Mouse (Mus musculus): ENCODE results near the gene Pik3c2b.
"Not testable (repeated sequence)": the region's sequence is repeated elsewhere in the genome, so short reads cannot be mapped to it uniquely, and the experiment has no call there.

The Pik3c2b gene

GRCm38 (mm10) chr1:133045011-133045860 is at the start of gene Pik3c2b:
Pik3c2b (plus strand) TSS chr1:133045667.
- no peak for DNase-seq (ENCODE audit: low spot score)

- no peak for DNase-seq (ENCODE audit: low spot score)
Observed at GRCm38 (mm10) chr1:133000347-133000746, 45.1 kb upstream of the Pik3c2b start.

GRCm38 (mm10) chr1:133006571-133006970 is 38.9 kb upstream of the Pik3c2b start:
- no peak for DNase-seq (ENCODE audit: low spot score)

- peak; percentile 28 for DNase-seq (ENCODE audit: low spot score)
Observed at GRCm38 (mm10) chr1:133011955-133012841, 33.3 kb upstream of the Pik3c2b start.

- peak; percentile 10 for DNase-seq (ENCODE audit: low spot score)
Observed at GRCm38 (mm10) chr1:133013331-133013730, 32.1 kb upstream of the Pik3c2b start.

- DNase-seq (ENCODE audit: low spot score): no peak
Observed at GRCm38 (mm10) chr1:133014196-133014595, 31.3 kb upstream of the Pik3c2b start.

- no peak for DNase-seq (ENCODE audit: low spot score)
Observed at GRCm38 (mm10) chr1:133016775-133017428, 28.6 kb upstream of the Pik3c2b start.

GRCm38 (mm10) chr1:133018580-133018979 is 26.9 kb upstream of the Pik3c2b start:
- DNase-seq (ENCODE audit: low spot score): no peak

- DNase-seq (ENCODE audit: low spot score): no peak
Observed at GRCm38 (mm10) chr1:133019312-133019711, 26.2 kb upstream of the Pik3c2b start.

GRCm38 (mm10) chr1:133020137-133020894 is 25.2 kb upstream of the Pik3c2b start:
- DNase-seq (ENCODE audit: low spot score): no peak

GRCm38 (mm10) chr1:133021391-133021790 is 24.1 kb upstream of the Pik3c2b start:
- DNase-seq (ENCODE audit: low spot score): no peak

GRCm38 (mm10) chr1:133021971-133022370 is 23.5 kb upstream of the Pik3c2b start:
- not testable (repeated sequence) for DNase-seq (ENCODE audit: low spot score)

- not testable (repeated sequence) for DNase-seq (ENCODE audit: low spot score)
Observed at GRCm38 (mm10) chr1:133023723-133024122, 21.7 kb upstream of the Pik3c2b start.

GRCm38 (mm10) chr1:133024426-133024825 is 21.0 kb upstream of the Pik3c2b start:
- no peak for DNase-seq (ENCODE audit: low spot score)

- peak; percentile 92 for DNase-seq (ENCODE audit: low spot score)
Observed at GRCm38 (mm10) chr1:133025051-133025795, 20.2 kb upstream of the Pik3c2b start.

- DNase-seq (ENCODE audit: low spot score): not testable (repeated sequence)
Observed at GRCm38 (mm10) chr1:133025796-133026190, 19.7 kb upstream of the Pik3c2b start.

- no peak for DNase-seq (ENCODE audit: low spot score)
Observed at GRCm38 (mm10) chr1:133027126-133027525, 18.3 kb upstream of the Pik3c2b start.

GRCm38 (mm10) chr1:133027980-133028379 is 17.5 kb upstream of the Pik3c2b start:
- DNase-seq (ENCODE audit: low spot score): no peak

- peak; percentile 61 for DNase-seq (ENCODE audit: low spot score)
Observed at GRCm38 (mm10) chr1:133029744-133030143, 15.7 kb upstream of the Pik3c2b start.

- DNase-seq (ENCODE audit: low spot score): no peak
Observed at GRCm38 (mm10) chr1:133030461-133030860, 15.0 kb upstream of the Pik3c2b start, which contains the start of gene Mdm4. Mdm4 (minus strand) TSS chr1:133030561.

GRCm38 (mm10) chr1:133032981-133033315 is 12.5 kb upstream of the Pik3c2b start:
- DNase-seq (ENCODE audit: low spot score): no peak
